Mouse (Mus musculus): Measurements from ENCODE around the gene Ttyh3. TPM values are rescaled to one million over a fixed set of nuclear protein-coding genes. Genes with fewer than 3 reads are reported as not detected.

Gene Ttyh3
- polyA plus RNA-seq, 1 experiment from 2014 or later: 62.6 TPM

- H3K27ac ChIP-seq: no peak overlapping the region
- H3K9me3 ChIP-seq: no peaks in the 10 kb centered on the region
- H3K9ac ChIP-seq: no peak overlapping the region
- no peak overlapping the region for H3K4me3 ChIP-seq
- no peak for ATAC-seq (ENCODE audit: insufficient number of reproducible peaks, insufficient read depth, low FRiP score, low TSS enrichment)
- H3K36me3 ChIP-seq: 0 out of 2 replicates have a peak, but pooled peaks cover 5% of the 10 kb centered on the region
- peaks cover 33% of the 10 kb centered on the region for H3K27me3 ChIP-seq
- peaks cover 29% of the 10 kb centered on the region for H3K4me1 ChIP-seq
- WGBS: 90% methylated on average over 4 of the region's 4 CpGs
- no peak overlapping the region for H3K4me2 ChIP-seq (replicated peaks)
Observed at GRCm38 (mm10) chr5:140614837-140615236, 34.0 kb downstream of the Ttyh3 start.

GRCm38 (mm10) chr5:140614141-140614540, 34.7 kb downstream of the Ttyh3 start:
- Histone ChIP-seq H3K9ac (no peak overlapping the region), H3K27ac (no peak overlapping the region), H3K9me3 (no peaks in the 10 kb centered on the region), H3K4me3 (no peak overlapping the region), H3K4me1 (peaks cover 36% of the 10 kb centered on the region), H3K4me2 (replicated peaks) (no peak overlapping the region), H3K36me3 (0 out of 2 replicates have a peak, but pooled peaks cover 5% of the 10 kb centered on the region), H3K27me3 (peaks cover 40% of the 10 kb centered on the region)
- 92% methylated on average over 10 of the region's 10 CpGs for WGBS
- ATAC-seq (ENCODE audit: insufficient number of reproducible peaks, insufficient read depth, low FRiP score, low TSS enrichment): no peak

- no peaks in the 10 kb centered on the region for H3K9me3 ChIP-seq
- peaks cover 52% of the 10 kb centered on the region for H3K4me1 ChIP-seq
- ATAC-seq (ENCODE audit: insufficient number of reproducible peaks, insufficient read depth, low FRiP score, low TSS enrichment): no peak
- peak overlapping the region; percentile 76 for H3K4me2 ChIP-seq (replicated peaks)
- 0 out of 2 replicates have a peak, but pooled peaks cover 5% of the 10 kb centered on the region for H3K36me3 ChIP-seq
- peaks cover 58% of the 10 kb centered on the region for H3K27me3 ChIP-seq
- 44% methylated on average over 18 of the region's 18 CpGs for WGBS
- H3K4me3 ChIP-seq: peak overlapping the region; percentile 53
- peak overlapping the region; percentile 17; the same call in 1 of the 2 replicates for H3K9ac ChIP-seq
- peak overlapping the region; percentile 85; the same call in 1 of the 2 replicates for H3K27ac ChIP-seq
Observed at GRCm38 (mm10) chr5:140612191-140612590, 36.6 kb downstream of the Ttyh3 start.

- Histone ChIP-seq H3K9ac (peak overlapping the region; percentile 58), H3K9me3 (no peaks in the 10 kb centered on the region), H3K27ac (peak overlapping the region; percentile 85), H3K4me2 (replicated peaks) (peak overlapping the region; percentile 76), H3K4me1 (peaks cover 57% of the 10 kb centered on the region), H3K4me3 (peak overlapping the region; percentile 53), H3K27me3 (peaks cover 63% of the 10 kb centered on the region), H3K36me3 (0 out of 2 replicates have a peak, but pooled peaks cover 5% of the 10 kb centered on the region)
- ATAC-seq (ENCODE audit: insufficient number of reproducible peaks, insufficient read depth, low FRiP score, low TSS enrichment): no peak
- WGBS: 5% methylated on average over 15 of the region's 15 CpGs
Observed at GRCm38 (mm10) chr5:140611611-140612185, 37.1 kb downstream of the Ttyh3 start.

- 6% methylated on average over 21 of the region's 21 CpGs for WGBS
- Histone ChIP-seq H3K4me3 (peak overlapping the region; percentile 53), H3K27ac (peak overlapping the region; percentile 85), H3K4me1 (peaks cover 62% of the 10 kb centered on the region), H3K36me3 (0 out of 2 replicates have a peak, but pooled peaks cover 5% of the 10 kb centered on the region), H3K9me3 (no peaks in the 10 kb centered on the region), H3K4me2 (replicated peaks) (peak overlapping the region; percentile 76), H3K9ac (peak overlapping the region; percentile 58), H3K27me3 (peaks cover 69% of the 10 kb centered on the region)
- no peak for ATAC-seq (ENCODE audit: insufficient number of reproducible peaks, insufficient read depth, low FRiP score, low TSS enrichment)
Observed at GRCm38 (mm10) chr5:140611021-140611583, 37.7 kb downstream of the Ttyh3 start.

GRCm38 (mm10) chr5:140610273-140611011, 38.4 kb downstream of the Ttyh3 start:
- 0 out of 2 replicates have a peak, but pooled peaks cover 5% of the 10 kb centered on the region for H3K36me3 ChIP-seq
- WGBS: under 1% methylated on average over 26 of the region's 30 CpGs
- peak overlapping the region; percentile 85 for H3K27ac ChIP-seq
- peak overlapping the region; percentile 76 for H3K4me2 ChIP-seq (replicated peaks)
- ATAC-seq (ENCODE audit: insufficient number of reproducible peaks, insufficient read depth, low FRiP score, low TSS enrichment): peak; percentile 9
- H3K9me3 ChIP-seq: no peaks in the 10 kb centered on the region
- peaks cover 75% of the 10 kb centered on the region for H3K27me3 ChIP-seq
- peak overlapping the region; percentile 53 for H3K4me3 ChIP-seq
- H3K9ac ChIP-seq: peak overlapping the region; percentile 58
- peaks cover 67% of the 10 kb centered on the region for H3K4me1 ChIP-seq

- Histone ChIP-seq H3K4me2 (replicated peaks) (peak overlapping the region; percentile 76), H3K27me3 (peaks cover 83% of the 10 kb centered on the region), H3K4me3 (peak overlapping the region; percentile 53), H3K4me1 (peaks cover 69% of the 10 kb centered on the region), H3K36me3 (0 out of 2 replicates have a peak, but pooled peaks cover 5% of the 10 kb centered on the region), H3K27ac (peak overlapping the region; percentile 85), H3K9ac (peak overlapping the region; percentile 63), H3K9me3 (no peaks in the 10 kb centered on the region)
- 5% methylated on average over 13 of the region's 13 CpGs for WGBS
- no peak for ATAC-seq (ENCODE audit: insufficient number of reproducible peaks, insufficient read depth, low FRiP score, low TSS enrichment)
Observed at GRCm38 (mm10) chr5:140609511-140610272, 39.1 kb downstream of the Ttyh3 start.

- 2% methylated on average over 16 of the region's 16 CpGs for WGBS
Observed at GRCm38 (mm10) chr5:140608634-140609015, 40.2 kb downstream of the Ttyh3 start.

GRCm38 (mm10) chr5:140607836-140608633, 40.8 kb downstream of the Ttyh3 start:
- H3K36me3 ChIP-seq: no peaks in the 10 kb centered on the region
- no peak for ATAC-seq (ENCODE audit: insufficient number of reproducible peaks, insufficient read depth, low FRiP score, low TSS enrichment)
- H3K4me2 ChIP-seq (replicated peaks): peak overlapping the region; percentile 76
- WGBS: 2% methylated on average over 17 of the region's 17 CpGs
- H3K9ac ChIP-seq: peak overlapping the region; percentile 63
- peak overlapping the region; percentile 53 for H3K4me3 ChIP-seq
- peak overlapping the region; percentile 64; the same call in 1 of the 2 replicates for H3K27ac ChIP-seq
- no peaks in the 10 kb centered on the region for H3K9me3 ChIP-seq
- H3K27me3 ChIP-seq: peaks cover 84% of the 10 kb centered on the region
- H3K4me1 ChIP-seq: peaks cover 69% of the 10 kb centered on the region

More at GRCm38 (mm10) chr5:140608634-140609015, 40.2 kb downstream of the Ttyh3 start:
- Histone ChIP-seq H3K36me3 (no peaks in the 10 kb centered on the region), H3K4me3 (peak overlapping the region; percentile 53), H3K4me1 (peaks cover 69% of the 10 kb centered on the region), H3K4me2 (replicated peaks) (peak overlapping the region; percentile 76), H3K9ac (peak overlapping the region; percentile 63), H3K27me3 (peaks cover 85% of the 10 kb centered on the region), H3K27ac (peak overlapping the region; percentile 85), H3K9me3 (no peaks in the 10 kb centered on the region)
- no peak for ATAC-seq (ENCODE audit: insufficient number of reproducible peaks, insufficient read depth, low FRiP score, low TSS enrichment)

GRCm38 (mm10) chr5:140607001-140607835, 41.6 kb downstream of the Ttyh3 start, which contains the start of gene Lfng:
TSS of gene Lfng (plus strand) at chr5:140607320.
- ATAC-seq (ENCODE audit: insufficient number of reproducible peaks, insufficient read depth, low FRiP score, low TSS enrichment): peak; percentile 23; the same call in 1 of the 2 replicates
- Histone ChIP-seq H3K4me2 (replicated peaks) (peak within 1 kb of the TSS; percentile 76), H3K9ac (peak within 1 kb of the TSS; percentile 63), H3K27ac (peak within 1 kb of the TSS; percentile 61; the same call in 1 of the 2 replicates), H3K9me3 (no peaks in the 10 kb centered on the region), H3K4me1 (peaks cover 64% of the 10 kb centered on the region), H3K36me3 (no peaks in the 10 kb centered on the region), H3K4me3 (peak within 1 kb of the TSS; percentile 53), H3K27me3 (peaks cover 76% of the 10 kb centered on the region)
- under 1% methylated on average over 91 of the region's 91 CpGs for WGBS
